Mouse (Mus musculus): ENCODE results near the gene Tubd1.

GRCm38 (mm10) chr11:86587830-86588229, 43.0 kb downstream of the Tubd1 start:
- TF ChIP-seq POLR2A (IDR thresholded peaks at IDR 0.05; ENCODE audit: low read depth, low read length) (no peak), CTCF (IDR thresholded peaks at IDR 0.05; ENCODE audit: extremely low read depth, insufficient read length, insufficient replicate concordance, low read depth, low read length) (no peak)
